Mouse (Mus musculus) left cerebral cortex, postnatal 25 days (tissue): ENCODE results near the gene Cops4. TPM values are rescaled to one million over a fixed set of nuclear protein-coding genes. Genes with fewer than 3 reads are reported as not detected.
A peak's percentile ranks its signal among the peaks of the same experiment; 100 is the strongest.

Experiments used
- DNase-seq, 2 experiments: peaks; one replicate each; pipeline ENCODE4 v3.0.0; 2022; ENCODE audit warnings: low spot score in 2 of 2, mixed read lengths in 1 of 2
- intact Hi-C: fragments of 180-260 bp; cut with DNase I; formaldehyde crosslinking; loops from one replicate; pipeline ENCODE4 v1.15.1; 2025
- total RNA-seq, 2 experiments: library from RNA; stranded (reverse); gene quantifications; 2 replicates each; pipeline ENCODE4 v1.2.3; 2021

The Cops4 gene
- total RNA-seq, 2 experiments from 2014 or later, result 79.6 to 83.2 TPM

DNA sequence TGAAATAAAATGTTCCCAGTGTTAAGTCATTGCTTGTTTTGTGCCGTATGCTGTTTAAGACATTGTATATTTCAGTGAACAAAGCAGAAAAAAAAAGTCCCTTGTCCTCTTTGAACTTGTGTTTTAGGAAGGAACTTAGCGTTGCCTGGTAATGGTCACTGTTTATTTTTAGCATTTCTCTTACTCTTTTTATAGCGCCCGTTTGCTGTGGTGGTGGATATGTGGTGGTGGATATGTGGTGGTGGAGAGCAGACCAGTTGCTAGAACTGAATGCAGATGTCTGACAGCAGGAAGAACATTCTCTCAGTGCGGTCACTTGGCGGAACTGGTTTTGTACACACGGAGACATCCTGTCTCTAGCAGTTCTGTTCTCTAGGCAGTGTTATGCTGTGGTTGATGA, 8.1 kb downstream of the Cops4 start:
- DNase-seq, result peak; percentile 34 to 51
- intact Hi-C loops, result no loop called here

DNA sequence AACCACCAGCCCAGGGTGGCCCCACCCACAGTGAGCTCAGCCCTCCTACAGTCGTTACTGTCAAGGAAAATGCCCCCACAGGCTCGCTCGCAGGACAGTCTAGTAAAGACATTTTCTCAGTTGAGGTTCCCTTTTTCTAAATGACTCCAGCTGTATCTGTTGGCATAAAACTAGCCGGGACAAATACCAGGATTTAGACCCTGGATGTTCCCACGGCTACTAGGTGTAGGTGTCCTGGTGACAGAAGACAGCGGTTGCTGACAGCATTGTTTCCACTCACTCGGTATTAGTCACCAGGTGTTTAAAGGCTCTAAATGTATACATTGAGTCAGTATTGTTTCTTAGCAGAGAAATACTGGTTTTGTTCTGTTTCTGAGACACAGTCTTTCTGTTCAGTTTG, 17.7 kb downstream of the Cops4 start:
- DNase-seq, result peak in 1 of 2 experiments; percentile 6
- intact Hi-C loops, result no loop called here

DNA sequence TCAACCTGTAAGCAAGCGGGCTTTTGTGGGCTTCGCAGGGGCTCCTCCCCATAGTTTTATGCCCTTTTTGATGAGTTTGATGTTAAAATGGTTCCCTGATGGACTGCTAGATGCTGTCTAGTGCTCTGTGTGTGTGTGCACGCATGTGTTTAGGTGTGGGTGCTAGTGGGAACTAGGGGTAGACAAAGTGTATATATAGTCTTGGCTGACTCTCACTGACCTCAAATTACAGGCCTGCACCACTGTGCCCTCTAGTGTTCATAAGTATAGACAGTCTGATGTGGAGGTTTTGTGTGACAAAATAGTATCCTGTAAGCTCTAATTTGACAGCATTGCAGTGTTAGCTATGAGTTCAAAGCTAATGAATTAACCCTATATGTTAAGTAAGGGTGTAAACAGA, 18.5 kb downstream of the Cops4 start:
- intact Hi-C loops, result no loop called here
- peak; percentile 18 to 43 for DNase-seq

DNA sequence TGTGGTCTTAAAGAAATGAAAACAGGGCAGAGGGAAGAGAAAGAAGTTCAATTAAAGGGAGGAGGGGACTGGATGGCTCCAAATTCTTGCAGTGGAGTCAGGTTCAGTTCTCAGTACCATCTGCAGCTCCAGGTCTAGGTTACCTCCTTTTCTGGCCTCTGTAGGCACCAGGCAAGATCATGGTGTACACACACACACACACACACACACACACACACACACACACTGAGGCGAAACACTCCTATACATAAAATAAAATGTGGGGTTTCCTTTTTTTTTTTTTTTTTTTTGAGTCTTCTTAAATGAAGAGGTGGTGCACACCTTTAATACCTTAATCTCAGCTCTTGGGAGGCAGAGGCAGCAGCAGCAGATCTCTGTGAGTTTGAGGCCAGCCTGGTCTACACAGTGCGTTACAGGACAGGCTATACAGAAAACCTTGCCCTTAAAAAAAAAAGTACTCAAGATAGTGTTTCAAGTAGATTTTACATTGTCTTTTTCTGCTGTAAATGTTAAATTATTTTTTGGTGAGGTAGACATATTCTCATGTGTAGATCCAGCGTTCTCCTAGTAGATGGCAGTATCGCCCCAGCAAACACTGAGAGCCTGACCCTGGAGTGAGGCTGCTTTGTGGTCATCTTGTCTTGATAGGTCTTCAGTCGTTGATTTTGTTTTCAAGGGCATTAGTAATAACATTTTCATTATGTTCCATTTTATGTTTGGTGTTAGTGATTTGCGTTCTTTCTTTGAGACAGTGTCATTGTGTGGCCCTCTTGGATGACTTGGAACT, 28.4 kb downstream of the Cops4 start:
- DNase-seq, result no peak
- intact Hi-C loops, result loop anchor here (5.0 to 10.0 kb wide), 2 partner anchors 116 to 248 kb away; partner anchors contain the start of genes Helq and Mrps18c

DNA sequence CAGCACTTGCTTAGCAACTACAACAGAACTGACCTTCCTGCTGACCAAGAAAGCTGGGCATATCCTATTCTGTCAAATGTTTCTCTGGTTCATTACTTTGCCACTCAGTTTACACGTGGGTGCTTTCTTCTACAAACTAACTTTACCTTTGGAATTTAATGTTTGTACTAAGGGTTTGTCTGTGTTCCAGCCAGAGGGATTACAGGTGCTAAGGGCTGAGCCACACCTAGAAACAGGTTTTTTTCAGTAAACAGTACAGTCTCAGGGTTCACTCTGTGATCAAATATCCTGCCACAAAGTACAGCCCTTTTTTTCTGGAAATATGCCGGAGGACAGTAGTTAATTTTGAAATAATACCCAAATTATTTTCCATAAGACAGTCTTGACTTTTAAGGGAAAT, 30.1 kb downstream of the Cops4 start:
- intact Hi-C loops, result loop anchor here (5.0 to 10.0 kb wide), 2 partner anchors 114 to 247 kb away; partner anchors contain the start of genes Helq and Mrps18c

DNA sequence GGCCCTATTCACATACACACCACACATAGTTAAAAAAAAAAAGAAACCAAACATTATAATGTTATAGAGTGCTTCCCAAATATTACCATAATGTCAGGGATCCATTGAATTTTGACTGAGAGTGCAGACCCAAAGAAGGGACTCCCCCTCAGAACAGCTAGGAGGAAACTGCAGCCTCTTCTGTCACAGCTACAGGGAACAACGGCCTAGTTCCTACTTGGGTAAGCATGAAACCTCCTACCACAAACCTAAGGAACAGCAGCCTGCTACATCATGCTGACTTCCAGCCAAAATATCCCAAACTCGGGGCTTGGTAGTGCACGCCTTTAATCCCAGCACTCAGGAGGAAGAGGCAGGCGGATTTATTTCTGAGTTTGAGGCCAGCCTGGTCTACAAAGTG, 31.2 kb downstream of the Cops4 start:
- no peak for DNase-seq
- intact Hi-C loops, result loop anchor here (5.0 to 10.0 kb wide), 2 partner anchors 113 to 245 kb away; partner anchors contain the start of genes Helq and Mrps18c

More for the DNA sequence above, 30.1 kb downstream of the Cops4 start:
- no peak for DNase-seq

DNA sequence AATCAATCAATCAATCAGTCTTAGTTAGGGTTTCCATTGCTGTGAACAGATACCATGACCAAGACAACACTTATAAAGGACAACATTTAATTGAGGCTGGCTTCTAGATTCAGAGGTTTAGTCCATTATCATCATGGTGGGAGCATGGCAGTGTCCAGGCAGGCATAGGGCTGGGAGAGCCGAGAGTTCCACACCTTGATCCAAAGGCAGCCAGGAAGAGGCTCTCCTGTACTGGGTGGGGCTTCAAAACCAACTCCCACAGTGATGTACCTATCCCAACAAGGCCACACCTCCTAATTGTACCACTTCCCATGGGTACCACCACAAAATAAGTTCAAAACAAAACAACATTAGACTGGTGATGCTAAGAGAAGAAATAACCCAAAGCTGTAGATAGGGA, 32.0 kb downstream of the Cops4 start:
- intact Hi-C loops, result no loop called here

DNA sequence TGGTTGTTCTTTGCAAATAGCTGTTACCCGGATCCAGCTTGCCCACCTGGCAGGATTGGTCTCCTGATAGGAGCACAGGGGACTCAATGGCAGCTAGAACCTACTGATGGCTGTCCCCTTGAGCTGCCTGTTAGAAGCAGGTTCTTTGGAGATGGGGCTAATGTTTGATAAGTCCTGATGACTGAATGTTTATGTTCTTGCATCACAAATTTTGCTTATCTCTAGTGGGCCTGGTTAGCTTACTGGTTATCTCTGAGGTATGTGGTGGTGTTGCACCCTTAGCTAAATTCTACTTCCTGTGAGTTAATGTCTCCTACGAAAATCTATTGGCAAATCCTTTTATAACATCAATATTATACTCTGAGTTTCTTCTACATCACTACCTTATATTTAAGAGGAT, 33.8 kb downstream of the Cops4 start:
- no peak for DNase-seq
- intact Hi-C loops, result no loop called here

More for the DNA sequence above, 32.0 kb downstream of the Cops4 start:
- DNase-seq, result no peak

DNA sequence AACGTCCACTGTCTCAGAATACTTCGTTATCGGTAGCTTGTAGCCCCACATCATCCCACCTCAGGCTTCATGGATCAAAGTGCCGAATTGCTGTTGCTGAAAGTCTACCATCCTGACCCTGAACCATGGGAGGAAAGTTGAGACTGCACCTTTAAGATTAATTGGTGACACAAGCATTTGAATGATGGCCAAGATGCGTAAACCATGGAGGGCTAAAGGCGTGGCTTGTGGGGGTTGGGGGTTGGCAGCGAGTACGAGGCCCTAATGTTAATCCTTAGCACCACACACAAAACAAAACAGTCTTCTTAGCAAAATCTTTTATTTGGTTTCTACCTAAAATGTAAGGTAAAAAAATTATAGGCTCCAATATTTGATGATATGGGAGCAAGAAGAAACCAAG, 35.3 kb downstream of the Cops4 start:
- no peak for DNase-seq
- intact Hi-C loops, result no loop called here

DNA sequence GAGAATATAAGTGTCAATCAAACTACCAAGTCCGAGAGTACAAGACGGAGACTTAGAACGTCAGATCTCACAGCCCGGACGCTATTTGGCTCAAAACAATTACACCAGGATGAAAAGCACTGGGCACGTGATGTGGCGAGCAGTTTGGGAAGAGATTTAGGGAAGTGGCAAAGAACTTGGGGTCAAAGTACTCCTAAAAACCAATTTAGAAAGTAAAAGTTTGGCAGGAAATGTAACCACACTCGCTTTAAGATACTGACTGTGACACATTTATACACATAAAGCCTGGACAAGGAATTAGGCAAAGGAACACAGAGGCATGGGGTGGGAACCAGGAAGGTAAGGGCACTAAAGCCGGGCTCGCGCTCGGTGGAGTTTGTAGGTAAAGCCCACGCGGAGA, 38.9 kb downstream of the Cops4 start:
- intact Hi-C loops, result no loop called here

DNA sequence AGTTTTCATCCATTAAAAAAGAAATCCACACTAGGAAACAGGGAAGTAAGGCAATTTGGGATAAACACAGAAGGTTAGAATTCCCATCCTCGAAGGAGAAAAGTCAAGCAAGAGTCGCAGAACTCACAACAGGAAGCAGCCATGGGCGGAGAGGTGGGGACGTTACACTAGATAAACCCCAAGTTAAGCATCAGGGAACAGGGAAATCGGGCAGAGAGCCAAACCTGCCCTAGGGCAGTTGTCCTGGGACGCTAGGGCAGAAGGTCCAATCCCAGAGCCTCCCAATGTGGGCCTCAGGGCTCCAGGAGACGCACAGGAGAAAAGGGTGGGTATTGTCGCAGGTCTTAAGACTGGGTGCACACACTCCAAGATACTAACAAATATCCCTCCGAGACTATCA, 39.4 kb downstream of the Cops4 start:
- intact Hi-C loops, result no loop called here
- DNase-seq, result no peak

More for the DNA sequence above, 38.9 kb downstream of the Cops4 start:
- DNase-seq, result no peak

DNA sequence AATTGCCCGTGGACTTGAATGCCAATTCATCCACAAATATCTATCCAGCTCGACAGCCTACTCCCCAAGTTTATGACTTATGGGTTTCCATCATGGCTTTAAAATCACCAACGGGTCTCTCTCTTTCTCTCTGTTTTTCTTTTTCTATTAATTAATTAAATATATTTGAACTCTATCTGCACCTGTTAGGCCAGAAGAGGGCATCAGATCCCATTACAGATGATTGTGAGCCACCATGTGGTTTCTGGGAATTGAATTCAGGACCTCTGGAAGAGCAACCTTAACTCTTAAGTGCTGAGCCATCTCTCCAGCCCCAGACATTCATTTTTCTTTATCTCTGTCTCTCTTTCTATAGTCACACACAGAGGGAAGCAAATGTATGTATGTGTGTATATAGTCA, 40.7 kb downstream of the Cops4 start:
- DNase-seq, result no peak
- intact Hi-C loops, result no loop called here

DNA sequence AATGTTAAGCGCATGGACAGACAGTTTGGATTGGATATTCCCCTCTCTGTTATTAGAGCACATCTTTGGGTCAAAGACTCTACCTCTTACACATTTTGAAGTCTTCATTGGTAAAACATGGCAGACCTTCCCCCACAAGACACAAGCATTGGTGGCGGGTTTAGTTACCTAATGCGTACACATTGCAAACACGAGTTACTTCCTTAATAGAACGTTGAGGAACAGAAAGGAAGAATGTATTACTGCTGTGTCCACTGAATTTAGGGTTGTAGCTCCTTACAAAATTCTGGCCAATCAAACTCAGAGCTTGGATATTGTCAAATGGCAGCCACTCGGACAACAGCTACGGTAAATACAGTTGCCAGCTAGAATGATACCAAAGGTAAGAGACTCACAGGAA, 41.2 kb downstream of the Cops4 start:
- intact Hi-C loops, result no loop called here
- DNase-seq, result no peak

DNA sequence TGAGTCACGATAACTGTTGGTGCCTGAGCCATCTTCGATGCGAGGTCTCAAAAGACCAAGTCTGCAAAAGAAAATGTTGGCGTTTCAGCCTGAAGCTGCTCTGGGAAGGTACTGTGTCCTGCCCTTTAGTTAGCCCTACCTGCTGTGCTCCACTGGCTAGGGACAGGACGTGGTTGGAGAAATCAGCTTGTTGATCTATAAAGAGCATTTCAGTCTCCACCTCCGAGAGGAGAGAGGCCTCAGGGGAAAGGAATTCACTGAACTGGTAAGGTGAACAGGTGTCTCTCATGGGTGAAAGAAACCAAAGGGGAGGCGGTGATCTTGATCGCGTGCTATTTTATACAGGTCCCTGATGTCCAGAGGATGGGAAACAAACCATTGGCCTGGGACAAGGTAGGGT, 44.6 kb downstream of the Cops4 start:
- intact Hi-C loops, result no loop called here

DNA sequence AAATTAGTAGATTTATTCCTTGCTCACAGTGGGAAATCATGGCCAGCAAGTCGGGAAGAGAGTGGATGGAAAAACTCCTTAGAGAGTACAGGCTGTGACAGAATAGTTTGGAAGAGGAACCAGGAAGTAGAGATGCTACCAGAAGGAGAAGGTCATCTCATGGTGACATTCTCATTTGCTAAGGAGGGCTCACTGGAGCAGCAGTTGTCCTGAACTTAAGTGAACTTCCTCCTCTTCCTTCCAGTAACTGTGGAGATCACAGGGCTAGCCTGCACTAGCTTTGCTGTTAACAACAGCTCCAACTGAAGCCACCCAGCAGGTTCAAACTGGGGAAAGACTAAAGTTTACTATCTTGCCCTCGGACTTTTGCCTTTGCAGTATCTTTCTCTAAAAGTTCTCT, 48.7 kb downstream of the Cops4 start:
- DNase-seq, result no peak
- intact Hi-C loops, result no loop called here

More for the DNA sequence above, 44.6 kb downstream of the Cops4 start:
- DNase-seq, result no peak

DNA sequence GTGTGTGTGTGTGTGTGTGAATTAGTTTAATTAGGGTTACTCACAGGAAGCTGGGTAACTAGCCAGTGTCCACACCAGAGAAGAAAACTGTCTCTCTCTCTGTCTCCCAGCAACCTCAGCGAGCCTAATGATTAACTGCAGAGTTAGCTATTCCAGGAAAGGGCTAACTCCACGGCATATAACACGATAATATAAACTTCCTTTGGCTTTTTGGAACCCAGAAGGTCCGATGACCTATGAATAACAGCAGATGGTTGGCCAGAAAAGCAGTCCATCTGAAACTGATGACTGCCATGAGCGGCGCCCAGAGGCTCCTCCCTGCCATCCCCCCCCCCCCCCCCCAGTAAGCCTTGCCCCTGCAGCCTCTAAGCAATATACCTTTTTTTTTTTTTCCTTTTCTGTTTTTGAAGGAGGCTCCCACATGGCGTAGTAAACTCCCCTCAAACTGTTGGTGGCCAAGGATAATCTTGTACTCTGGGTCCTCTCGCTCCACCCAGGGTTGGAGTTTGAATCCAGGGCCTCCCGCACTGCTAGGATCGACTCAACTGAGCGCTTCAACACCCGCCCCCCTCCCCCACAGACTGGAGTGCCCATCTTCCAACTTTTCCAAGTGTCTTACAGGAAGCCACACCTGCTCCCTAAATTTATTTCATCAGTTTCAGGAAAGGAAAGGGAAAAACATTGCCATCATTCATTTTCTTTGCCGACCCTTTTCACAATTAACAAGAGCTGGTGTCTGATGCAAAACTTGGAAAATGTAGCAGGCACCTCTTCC, 49.3 kb downstream of the Cops4 start:
- no peak for DNase-seq
- intact Hi-C loops, result no loop called here

DNA sequence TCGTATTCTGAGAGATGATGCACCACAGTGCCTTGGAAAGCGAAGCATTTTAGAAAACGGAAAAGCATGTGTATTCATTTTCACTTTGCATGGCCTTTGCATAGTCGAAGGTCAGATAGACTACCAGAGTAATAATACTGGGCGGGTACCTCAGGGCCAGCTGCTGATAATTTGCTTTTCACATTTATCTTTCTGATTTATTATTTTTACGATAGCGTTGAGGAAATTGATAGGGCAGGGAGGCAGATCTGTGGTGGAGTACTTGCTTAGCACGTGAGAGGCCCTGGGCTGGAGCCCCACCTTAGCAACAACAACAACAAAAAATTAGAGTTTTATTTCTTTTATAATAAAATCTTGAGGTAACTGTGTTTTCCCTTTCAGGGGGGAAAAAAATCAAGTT, 50.1 kb downstream of the Cops4 start:
- intact Hi-C loops, result no loop called here
- DNase-seq, result no peak

DNA sequence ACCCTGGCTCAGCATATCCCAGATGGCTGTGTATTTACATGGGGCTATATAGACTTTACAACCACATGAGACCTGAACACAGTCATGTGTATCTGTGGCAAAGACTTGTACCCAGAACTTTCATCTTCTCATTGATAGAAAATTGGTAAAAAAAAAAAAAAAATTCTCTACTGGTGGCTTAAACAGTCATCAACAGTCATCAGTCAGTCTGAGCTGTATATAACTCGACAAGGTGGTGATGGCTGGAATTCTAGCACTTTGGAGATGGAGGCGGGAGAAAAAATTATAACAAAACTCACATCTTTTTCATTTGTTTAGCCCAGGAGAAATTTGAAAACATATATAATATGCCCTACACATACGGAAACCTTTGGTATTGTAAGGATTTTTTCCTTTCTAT, 50.7 kb downstream of the Cops4 start:
- intact Hi-C loops, result no loop called here
- DNase-seq, result no peak

DNA sequence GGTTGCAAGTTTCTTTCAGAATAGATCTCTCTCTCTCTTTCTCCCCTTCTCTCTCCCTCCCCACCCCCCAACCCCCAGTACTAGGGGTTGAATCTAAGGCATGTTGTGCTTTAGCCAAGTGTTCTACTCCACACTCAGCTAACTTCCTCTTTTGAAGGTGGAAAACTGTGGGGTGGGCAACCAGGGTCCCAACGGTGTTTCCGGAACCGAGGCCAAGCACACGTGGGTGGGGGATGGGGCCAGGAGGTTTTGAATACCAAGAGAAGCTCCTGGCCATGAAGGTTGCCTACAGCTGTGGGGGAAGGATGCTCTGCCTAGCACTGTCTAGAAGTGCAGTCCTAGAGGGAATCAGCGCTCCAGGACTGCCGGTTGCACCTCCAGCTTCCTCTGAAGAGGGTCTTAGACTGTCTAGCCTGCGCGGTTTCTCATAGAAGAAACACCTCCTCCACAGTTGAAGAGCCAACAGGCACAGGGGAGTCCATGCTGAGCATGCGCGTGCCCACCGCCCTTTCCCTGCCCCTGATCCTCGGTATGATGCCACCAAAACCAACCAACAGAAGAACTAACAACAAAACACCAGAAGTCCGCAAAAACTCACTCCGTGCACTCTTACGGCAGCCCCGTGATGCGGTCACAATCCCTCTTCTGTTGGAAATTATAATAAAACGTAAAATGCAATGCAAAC, 51.3 kb downstream of the Cops4 start:
- intact Hi-C loops, result no loop called here
- DNase-seq, result no peak

DNA sequence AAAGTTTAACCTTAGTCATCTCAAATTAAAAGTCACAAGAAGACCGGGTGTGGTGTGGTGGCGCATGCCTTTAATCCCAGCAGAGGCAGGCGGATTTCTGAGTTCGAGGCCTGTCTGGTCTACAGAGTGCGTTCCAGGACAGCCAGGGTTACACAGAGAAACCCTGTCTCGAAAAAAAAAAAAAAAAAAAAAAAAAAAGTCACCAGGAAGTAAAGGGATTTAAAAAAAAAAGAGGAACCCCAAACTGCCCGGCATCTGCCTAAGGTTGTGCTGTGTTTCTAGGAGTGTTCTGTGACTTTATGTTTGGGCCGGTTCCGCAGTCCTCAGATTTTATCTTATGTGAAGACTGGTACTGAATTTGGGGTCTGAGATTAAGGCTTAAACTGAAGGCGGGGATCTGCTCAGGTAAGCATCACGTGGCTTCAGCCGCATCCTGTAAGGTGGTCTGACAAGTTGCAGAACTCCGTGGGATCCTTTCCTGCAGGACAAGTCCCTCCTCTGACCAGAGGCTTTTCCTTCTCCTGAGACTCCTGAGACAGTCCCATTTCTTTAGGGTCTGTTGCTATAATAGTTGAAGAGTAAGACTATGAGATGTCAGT, 52.0 kb downstream of the Cops4 start:
- no peak for DNase-seq
- intact Hi-C loops, result no loop called here
